Mouse (Mus musculus): ENCODE results near the gene Bpifb6.

GRCm38 (mm10) chr2:153931125-153931524 lies 30.9 kb downstream of the Bpifb6 start:
- TF ChIP-seq GABPA (IDR thresholded peaks at IDR 0.05; ENCODE audit: low read depth, low read length) (no peak), POLR2A (IDR thresholded peaks at IDR 0.05; ENCODE audit: control insufficient read depth in 1 of 2, insufficient read depth in 1 of 2, low read depth in 1 of 2, low read length in 2 of 2, poor library complexity in 1 of 2) (no peak), USF2 (IDR thresholded peaks at IDR 0.05; ENCODE audit: borderline replicate concordance in 1 of 2, insufficient read depth in 1 of 2, low read depth in 1 of 2, low read length in 2 of 2) (no peak), ZKSCAN1 (IDR thresholded peaks at IDR 0.05; ENCODE audit: low read depth, low read length) (no peak), HCFC1 (IDR thresholded peaks at IDR 0.05; ENCODE audit: low read depth, low read length) (no peak), CTCF (IDR thresholded peaks at IDR 0.05 in 2 of 3, conservative IDR thresholded peaks at IDR 0.05 in 1 of 3; ENCODE audit: control insufficient read depth in 1 of 3, insufficient read depth in 1 of 3, low read depth in 2 of 3, low read length in 3 of 3, poor library complexity in 1 of 3, severe bottlenecking in 1 of 3) (no peak), RAD21 (IDR thresholded peaks at IDR 0.05; ENCODE audit: low read depth, low read length) (no peak), MAFK (IDR thresholded peaks at IDR 0.05; ENCODE audit: borderline replicate concordance, low read depth, low read length) (no peak), GATA1 (IDR thresholded peaks at IDR 0.05; ENCODE audit: low read depth, low read length) (no peak), ZNF384 (IDR thresholded peaks at IDR 0.05; ENCODE audit: low read depth, low read length) (no peak), CHD1 (IDR thresholded peaks at IDR 0.05; ENCODE audit: low read depth, low read length) (no peak), MAZ (IDR thresholded peaks at IDR 0.05; ENCODE audit: low read depth, low read length) (no peak)
